Mouse (Mus musculus): ENCODE results near the gene Ddx23. TPM values are rescaled to one million over a fixed set of nuclear protein-coding genes. Genes with fewer than 3 reads are reported as not detected.

The Ddx23 gene
- total RNA-seq, 2 experiments from 2014 or later, result 87.5 to 92.0 TPM

DNA sequence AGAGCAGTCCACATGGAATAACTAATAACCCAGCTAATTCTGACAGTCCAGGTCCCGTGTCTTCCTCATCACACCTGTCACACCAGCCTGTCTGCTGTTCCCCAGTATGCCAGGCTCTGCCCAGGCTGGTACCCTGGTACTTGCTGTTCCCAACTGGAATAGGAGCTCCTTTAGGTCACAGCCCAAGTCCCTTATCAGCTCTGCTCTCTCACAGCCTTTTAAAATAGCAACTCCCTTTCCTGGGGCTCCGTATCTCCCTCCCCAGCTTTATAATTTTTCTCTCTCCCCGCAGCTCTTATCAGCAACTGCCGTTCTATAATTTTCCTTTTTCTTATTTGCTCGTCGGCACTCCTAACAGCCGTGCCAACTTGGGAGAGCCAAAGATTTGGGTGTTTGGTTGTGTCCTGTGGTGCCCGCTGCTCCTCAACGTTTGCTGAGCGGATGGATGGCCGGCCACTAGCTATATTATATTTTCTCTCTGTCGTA lies 56.6 kb downstream of the Ddx23 start:
- DNase-seq, result no peak

- DNase-seq, result no peak
Observed at GRCm38 (mm10) chr15:98604041-98604575, 58.6 kb downstream of the Ddx23 start.

DNA sequence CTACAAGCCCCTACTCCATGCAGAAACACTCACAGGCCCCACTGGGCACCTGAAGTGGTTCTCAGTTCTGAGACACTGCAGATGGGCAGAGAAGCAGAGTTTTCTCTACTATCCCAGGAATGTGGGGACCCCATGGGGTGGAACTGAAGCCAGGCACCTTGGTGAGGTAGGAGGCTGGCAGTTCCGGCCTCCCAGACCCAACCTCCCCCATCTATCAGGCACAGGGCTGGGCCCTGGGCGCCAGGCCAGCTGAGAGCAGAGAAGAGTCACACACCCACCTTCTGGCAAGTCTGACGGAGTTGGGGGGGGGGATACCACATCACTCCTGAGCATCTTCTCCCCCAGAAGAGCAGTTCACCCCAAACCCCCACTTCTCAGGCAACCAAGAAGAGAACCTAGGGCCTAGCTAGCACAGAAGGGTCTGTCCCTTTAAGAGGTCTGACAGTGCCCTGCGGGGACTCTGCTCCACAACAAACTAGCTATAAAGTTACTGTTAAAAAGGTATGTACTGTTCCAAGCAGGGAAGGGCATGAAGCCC lies 59.7 kb downstream of the Ddx23 start:
- DNase-seq, result no peak

GRCm38 (mm10) chr15:98602191-98602881 lies 60.4 kb downstream of the Ddx23 start:
- DNase-seq, result no peak

- no peak for DNase-seq
Observed at GRCm38 (mm10) chr15:98601832-98602190, 60.9 kb downstream of the Ddx23 start.

DNA sequence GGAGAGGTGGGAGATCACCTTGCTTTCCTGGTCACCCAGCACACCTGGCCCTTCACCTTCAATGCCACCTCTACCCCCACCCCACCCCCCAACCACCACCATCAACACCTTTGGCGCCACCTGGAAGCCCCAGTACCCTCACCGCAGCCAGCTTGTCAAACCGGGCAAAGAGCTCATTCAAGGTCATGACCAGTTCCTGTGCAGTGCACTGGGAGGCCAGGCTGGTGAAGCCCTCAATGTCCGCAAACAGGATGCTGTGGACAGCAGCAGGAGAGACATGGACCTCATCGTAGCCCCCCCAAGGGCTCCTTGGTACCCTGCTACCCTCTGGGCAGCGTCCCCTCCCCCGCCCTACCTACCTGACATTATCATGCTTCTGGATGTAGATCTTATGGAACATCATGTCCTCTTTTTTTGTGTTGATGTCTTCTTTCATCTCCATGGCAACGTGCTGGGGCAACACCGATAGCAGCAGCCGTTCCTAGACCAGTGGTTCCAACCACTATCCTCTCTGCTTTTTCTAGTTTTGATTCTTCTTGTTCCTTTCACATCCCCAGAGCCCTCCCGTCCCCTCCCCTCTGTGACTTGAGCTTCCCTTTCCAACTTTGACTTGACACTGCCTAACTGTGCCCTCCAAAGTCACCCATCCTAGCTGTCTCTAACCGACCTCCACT lies 62.5 kb downstream of the Ddx23 start:
- DNase-seq, result no peak

DNA sequence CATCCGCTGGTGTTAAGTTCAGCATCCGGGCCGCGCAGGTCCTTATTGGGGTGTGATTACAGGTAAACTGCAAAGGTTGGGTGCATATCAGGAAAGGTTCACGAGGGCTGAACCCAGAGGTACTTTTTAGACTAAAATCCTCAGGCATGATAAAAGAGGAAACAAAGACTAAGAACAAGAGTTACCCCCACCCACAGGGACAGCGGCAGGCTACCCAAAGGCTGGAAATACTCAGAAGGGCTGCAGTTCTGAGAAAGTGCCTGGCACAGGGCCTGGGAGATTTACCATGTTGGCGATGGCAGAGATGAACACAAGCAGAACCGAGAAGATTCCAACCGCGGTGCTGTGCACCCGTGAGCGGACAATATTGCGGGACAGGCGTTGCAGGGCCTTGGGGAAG lies 66.1 kb downstream of the Ddx23 start:
- DNase-seq, result no peak

Other genes with a start within 250 kb of the Ddx23 start
- gene Olfr282, start 231.7 kb downstream of the Ddx23 start, total RNA-seq (2021), result not detected
- not detected for gene Olfr281, start 210.3 kb downstream of the Ddx23 start, total RNA-seq (2021)
- not detected for gene OR5BS1P, start 193.0 kb downstream of the Ddx23 start, total RNA-seq (2021)
- not detected for gene Lalba, start 180.2 kb downstream of the Ddx23 start, total RNA-seq (2021)
- not detected for gene Olfr279, start 170.5 kb downstream of the Ddx23 start, total RNA-seq (2021)
- gene Kansl2, start 128.6 kb downstream of the Ddx23 start, total RNA-seq (2021), result 10 to 100 TPM; 62.6 to 64.2 TPM
- gene Ccnt1, start 92.0 kb downstream of the Ddx23 start, total RNA-seq (2021), result 10 to 100 TPM; 37.5 to 49.6 TPM
- gene 4930415O20Rik, start 91.9 kb downstream of the Ddx23 start, total RNA-seq (2021), result not detected
- 10 to 100 TPM; 43.7 to 48.8 TPM for gene Adcy6, start 52.8 kb downstream of the Ddx23 start, total RNA-seq (2021)
- gene Cacnb3, start 32.1 kb downstream of the Ddx23 start, total RNA-seq (2021), result 100 to 1,000 TPM; 198 to 206 TPM
- 1 to 10 TPM; 7.2 to 7.6 TPM for gene Rnd1, start 14.6 kb upstream of the Ddx23 start, total RNA-seq (2021)
- gene Ccdc65, start 45.3 kb upstream of the Ddx23 start, total RNA-seq (2021), result 10 to 100 TPM in 1 of 2 experiments, 1 to 10 TPM in 1; 8.0 to 10.1 TPM
- 1 to 10 TPM in 1 of 2 experiments, under 1 TPM in 1; 0.88 to 1.0 TPM for gene Fkbp11, start 65.3 kb upstream of the Ddx23 start, total RNA-seq (2021)
- gene Arf3, start 100.3 kb upstream of the Ddx23 start, total RNA-seq (2021), result 100 to 1,000 TPM; 792 to 841 TPM
- gene Wnt10b, start 115.3 kb upstream of the Ddx23 start, total RNA-seq (2021), result under 1 TPM; 0.42 to 0.61 TPM
- gene Wnt1, start 127.0 kb upstream of the Ddx23 start, total RNA-seq (2021), result not detected
- 1,000 to 10,000 TPM; 1,665 to 1,670 TPM for gene Ddn, start 146.6 kb upstream of the Ddx23 start, total RNA-seq (2021)
- 10 to 100 TPM; 49.0 to 52.5 TPM for gene Prkag1, start 168.6 kb upstream of the Ddx23 start, total RNA-seq (2021)
- 100 to 1,000 TPM in 1 of 2 experiments, 10 to 100 TPM in 1; 81.4 to 101 TPM for gene Kmt2d, start 208.3 kb upstream of the Ddx23 start, total RNA-seq (2021)
- 1 to 10 TPM; 6.8 to 7.0 TPM for gene Rhebl1, start 231.6 kb upstream of the Ddx23 start, total RNA-seq (2021)
- under 1 TPM; 0.12 to 0.15 TPM for gene Dhh, start 235.6 kb upstream of the Ddx23 start, total RNA-seq (2021)

Data from layer of hippocampus, postnatal 36 days (tissue).